ENCODE assay signal across 23 mouse cellular contexts in genomic region chr4:109574331-109574730, GRCm38 (mm10). TPM values are rescaled to one million over a fixed set of nuclear protein-coding genes. Genes with fewer than 3 reads are reported as not detected.
DNase-seq lines count a peak whose midpoint lies in the region; ATAC-seq and TF ChIP-seq lines count a peak whose summit lies in the region.
"Had no signal": no experiment of that assay in that cellular context is flagged by ENCODE, and none has a peak within 500 bp of the region (broad histone marks: within the 10 kb centered on the region; RNA-seq: fewer than 3 reads in every experiment).

No protein-coding gene starts in this region.

- H3K79me2 ChIP-seq in myocyte (ENCODE audit: control insufficient read depth, insufficient read depth) = no peaks in the 10 kb centered on the region

- ATAC-seq in liver, embryonic 11.5 days (replicated peaks; ENCODE audit: low FRiP score) = no peak
- ATAC-seq: forebrain, embryonic 14.5 days; intestine, embryonic 15.5 days; midbrain, embryonic 13.5 days had no signal

- no peaks in the 10 kb centered on the region for H3K36me3 ChIP-seq in myocyte (ENCODE audit: control insufficient read depth, insufficient read depth)
- H3K36me3 ChIP-seq in liver, embryonic 11.5 days (ENCODE audit: control insufficient read depth, insufficient read depth, low read length) = no peaks in the 10 kb centered on the region
- H3K36me3 ChIP-seq: intestine, embryonic 15.5 days; limb, embryonic 12.5 days; midbrain, embryonic 13.5 days had no signal

- 52% methylated on average over 8 of the region's 8 CpGs for WGBS in liver, embryonic 11.5 days

- H3K9ac ChIP-seq in liver, embryonic 11.5 days (ENCODE audit: low read depth, low read length) = no peak overlapping the region
- H3K9ac ChIP-seq: hindbrain, embryonic 14.5 days; intestine, embryonic 15.5 days; limb, embryonic 12.5 days; liver, embryonic 14.5 days; midbrain, embryonic 13.5 days had no signal

- DNase-seq in left cerebral cortex, postnatal 4 days = peak; percentile 20
- DNase-seq in left cerebral cortex, postnatal 25 days (ENCODE audit: low spot score in 2 of 2) = no peak
- peak; percentile 20 for DNase-seq in ZHBTc4 (ENCODE audit: low read depth, low spot score)
- peak; percentile 9 for DNase-seq in adrenal gland, postnatal 25 days
- no peak for DNase-seq in ovary, postnatal 10 days (ENCODE audit: low spot score)
- DNase-seq in liver, embryonic 11.5 days (ENCODE audit: low spot score) = no peak
- DNase-seq: cerebellum, adult 11 months; cerebellum, postnatal 36 days; right cerebral cortex, adult 18-20 months; thymus, adult 18-20 months had no signal

- no peak for TF ChIP-seq POLR2A in myocyte (IDR thresholded peaks at IDR 0.05; ENCODE audit: insufficient read length, low read depth)

- H3K27ac ChIP-seq in liver, embryonic 11.5 days (ENCODE audit: low read depth, low read length) = no peak overlapping the region
- H3K27ac ChIP-seq: hindbrain, embryonic 14.5 days; intestine, embryonic 15.5 days; left cerebral cortex, adult 2 months; limb, embryonic 12.5 days; liver, embryonic 14.5 days; midbrain, embryonic 13.5 days had no signal

- intact Hi-C loops in left cerebral cortex, postnatal 4 days (cut with DNase I) = no loop called here
- intact Hi-C loops in left cerebral cortex, postnatal 25 days (cut with DNase I) = loop anchor here (10.0 kb wide), 1 partner anchor 130 kb away; no protein-coding TSS in a partner anchor

- H3K4me1 ChIP-seq in liver, embryonic 11.5 days (replicated peaks; ENCODE audit: control insufficient read depth, insufficient read depth, low read length) = no peaks in the 10 kb centered on the region
- H3K4me1 ChIP-seq: intestine, embryonic 15.5 days; midbrain, embryonic 13.5 days had no signal

- peaks cover under 1% of the 10 kb centered on the region for H3K27me3 ChIP-seq in myocyte (ENCODE audit: control insufficient read depth, insufficient read depth, insufficient read length)
- no peaks in the 10 kb centered on the region for H3K27me3 ChIP-seq in liver, embryonic 11.5 days (replicated peaks; ENCODE audit: control insufficient read depth, insufficient read depth, low read length)
- H3K27me3 ChIP-seq: intestine, embryonic 15.5 days; limb, embryonic 12.5 days; midbrain, embryonic 13.5 days had no signal

- H3ac ChIP-seq in myocyte (ENCODE audit: control insufficient read depth, insufficient read length) = no peak overlapping the region

- H3K9me3 ChIP-seq in liver, embryonic 11.5 days (ENCODE audit: control insufficient read depth, low read length) = no peaks in the 10 kb centered on the region
- H3K9me3 ChIP-seq: intestine, embryonic 15.5 days; limb, embryonic 12.5 days; midbrain, embryonic 13.5 days had no signal

- H3K4me2 ChIP-seq in myocyte (ENCODE audit: low read depth) = no peak overlapping the region
- no peak overlapping the region for H3K4me2 ChIP-seq in liver, embryonic 11.5 days
- H3K4me2 ChIP-seq: hindbrain, embryonic 14.5 days; intestine, embryonic 15.5 days; limb, embryonic 12.5 days; midbrain, embryonic 13.5 days had no signal

- no peak overlapping the region for H3K4me3 ChIP-seq in myocyte
- no peak overlapping the region for H3K4me3 ChIP-seq in liver, embryonic 11.5 days (ENCODE audit: low read depth, low read length)
- H3K4me3 ChIP-seq: erythroblast, embryonic 14.5 days; intestine, embryonic 15.5 days; left cerebral cortex, adult 2 months; limb, embryonic 12.5 days; midbrain, embryonic 13.5 days had no signal

TF ChIP-seq in myocyte, 11 proteins besides CTCF, POLR2A, EP300 and RAD21:
- no peak for TF ChIP-seq TCF12 (IDR thresholded peaks at IDR 0.05; ENCODE audit: insufficient read depth, poor library complexity, severe bottlenecking)
- no peak for TF ChIP-seq CEBPB (IDR thresholded peaks at IDR 0.05; ENCODE audit: insufficient read depth, poor library complexity, severe bottlenecking)
- TF ChIP-seq MYOD1 (IDR thresholded peaks at IDR 0.05; ENCODE audit: control insufficient read depth in 1 of 3, insufficient read length in 2 of 3, low read depth in 2 of 3) = peak in 2 of 3 experiments; percentile 7 to 41
- TF ChIP-seq MYOG (IDR thresholded peaks at IDR 0.05; ENCODE audit: control insufficient read depth in 1 of 3, insufficient read depth in 1 of 3, insufficient read length in 2 of 3, low read depth in 2 of 3) = peak in 1 of 3 experiments; percentile 41

RNA-seq across cellular contexts. Expression of gene 4930522H14Rik, which starts 43.2 kb away (rescaled TPM):
- not detected for total RNA-seq in left cerebral cortex, postnatal 4 days (2021)
- not detected for total RNA-seq in left cerebral cortex, postnatal 25 days (2021)
- not detected in 2 replicates for total RNA-seq in adrenal gland, postnatal 25 days (2021)
- polyA plus RNA-seq in myocyte (2012; fragmentation: generic; extraction: Trizol) = not detected
- polyA plus RNA-seq in liver, embryonic 11.5 days (2014; fragmentation: Nextera tagmentation; extraction: Ambion mirVana) = not detected in 2 replicates
- total RNA-seq: gastrocnemius, adult 8-10 months; left cerebral cortex, adult 2 months had no signal
- polyA plus RNA-seq: erythroblast, embryonic 14.5 days; forebrain, embryonic 14.5 days; heart, postnatal 0 days; hindbrain, embryonic 14.5 days; intestine, embryonic 15.5 days; kidney, embryonic 16.5 days; limb, embryonic 12.5 days; liver, embryonic 14.5 days; midbrain, embryonic 13.5 days; stomach, embryonic 14.5 days had no signal

Comparison
In these comparisons a context has a peak if more than half of its experiments do, and no peak if none do; other contexts are left out.
1. DNase-seq: peak in left cerebral cortex, postnatal 4 days (single experiment), ZHBTc4 (single experiment) and adrenal gland, postnatal 25 days (single experiment); none in left cerebral cortex, postnatal 25 days (0 of 2), ovary, postnatal 10 days (single experiment) and liver, embryonic 11.5 days (single experiment).